In genomic region chr1:64616881-64617714, GRCm38 (mm10) we compare ENCODE assay signal across 7 mouse cellular contexts. TPM values are rescaled to one million over a fixed set of nuclear protein-coding genes. Genes with fewer than 3 reads are reported as not detected.
DNase-seq lines count a peak whose midpoint lies in the region; ATAC-seq lines count a peak whose summit lies in the region.

Gene Mettl21a (minus strand): TSS chr1:64617242.

- no peaks in the 10 kb centered on the region for H3K27me3 ChIP-seq in embryonic facial prominence, embryonic 10.5 days (replicated peaks; ENCODE audit: low read depth, poor library complexity, severe bottlenecking)
- no peaks in the 10 kb centered on the region for H3K27me3 ChIP-seq in limb, embryonic 11.5 days (ENCODE audit: control insufficient read depth, insufficient read depth, low read length)
- no peaks in the 10 kb centered on the region for H3K27me3 ChIP-seq in midbrain, embryonic 14.5 days (ENCODE audit: control insufficient read depth, insufficient read depth, low read length)

- peak within 1 kb of the TSS; percentile 47 for H3K4me2 ChIP-seq in limb, embryonic 11.5 days (ENCODE audit: low read depth, severe bottlenecking)
- H3K4me2 ChIP-seq in midbrain, embryonic 14.5 days (ENCODE audit: low read length): peak within 1 kb of the TSS; percentile 55

- peak; percentile 94 for DNase-seq in adrenal gland, postnatal 10 days
- peak; percentile 93 for DNase-seq in embryonic facial prominence, embryonic 10.5 days (ENCODE audit: low spot score)
- peak; percentile 92 for DNase-seq in kidney, adult 11 months
- peak; percentile 92 for DNase-seq in limb, embryonic 11.5 days (ENCODE audit: low spot score)
- DNase-seq in midbrain, embryonic 14.5 days: peak; percentile 96
- peak; percentile 72 to 73 for DNase-seq in spleen, adult 18-20 months

- H3K4me3 ChIP-seq in embryonic facial prominence, embryonic 10.5 days: peak within 1 kb of the TSS; percentile 87
- H3K4me3 ChIP-seq in limb, embryonic 11.5 days (ENCODE audit: low read depth, low read length): peak within 1 kb of the TSS; percentile 68
- H3K4me3 ChIP-seq in midbrain, embryonic 14.5 days (replicated peaks; ENCODE audit: low read depth, low read length): peak within 1 kb of the TSS; percentile 69

- H3K4me1 ChIP-seq in embryonic facial prominence, embryonic 10.5 days: peaks cover 34% of the 10 kb centered on the region
- peaks cover 6% of the 10 kb centered on the region; the same call in 1 of the 2 replicates for H3K4me1 ChIP-seq in limb, embryonic 11.5 days (ENCODE audit: control insufficient read depth, insufficient read depth, low read length)
- peaks cover 12% of the 10 kb centered on the region for H3K4me1 ChIP-seq in midbrain, embryonic 14.5 days (ENCODE audit: control insufficient read depth, insufficient read depth, low read length)

- peak; percentile 78 for ATAC-seq in granulocyte monocyte progenitor cell, adult 5-6 weeks (replicated peaks; ENCODE audit: poor library complexity, severe bottlenecking)
- ATAC-seq in limb, embryonic 11.5 days (ENCODE audit: insufficient number of reproducible peaks, low FRiP score, low TSS enrichment, low read depth): peak; percentile 89
- peak; percentile 95 for ATAC-seq in midbrain, embryonic 14.5 days (ENCODE audit: low FRiP score, low TSS enrichment)

- H3K9ac ChIP-seq in limb, embryonic 11.5 days (ENCODE audit: low read length): peak within 1 kb of the TSS; percentile 92
- H3K9ac ChIP-seq in midbrain, embryonic 14.5 days (replicated peaks; ENCODE audit: low read length): peak within 1 kb of the TSS; percentile 97

- no peaks in the 10 kb centered on the region for H3K9me3 ChIP-seq in embryonic facial prominence, embryonic 10.5 days
- H3K9me3 ChIP-seq in limb, embryonic 11.5 days (ENCODE audit: control insufficient read depth, low read length): no peaks in the 10 kb centered on the region
- no peaks in the 10 kb centered on the region for H3K9me3 ChIP-seq in midbrain, embryonic 14.5 days (ENCODE audit: control insufficient read depth, low read length)

- peaks cover 21% of the 10 kb centered on the region for H3K36me3 ChIP-seq in embryonic facial prominence, embryonic 10.5 days (replicated peaks)
- H3K36me3 ChIP-seq in limb, embryonic 11.5 days (ENCODE audit: control insufficient read depth, insufficient read depth, low read length): no peaks in the 10 kb centered on the region; the same call in 1 of the 2 replicates
- H3K36me3 ChIP-seq in midbrain, embryonic 14.5 days (ENCODE audit: control insufficient read depth, insufficient read depth, low read length): no peaks in the 10 kb centered on the region

- under 1% methylated on average over 72 of the region's 72 CpGs for WGBS in embryonic facial prominence, embryonic 10.5 days
- WGBS in limb, embryonic 11.5 days: under 1% methylated on average over 72 of the region's 72 CpGs
- WGBS in midbrain, embryonic 14.5 days: 0% methylated on average over 71 of the region's 72 CpGs

- H3K27ac ChIP-seq in embryonic facial prominence, embryonic 10.5 days (replicated peaks): peak within 1 kb of the TSS; percentile 97
- peak within 1 kb of the TSS; percentile 93 for H3K27ac ChIP-seq in limb, embryonic 11.5 days (replicated peaks; ENCODE audit: low read depth, low read length)
- H3K27ac ChIP-seq in midbrain, embryonic 14.5 days (replicated peaks; ENCODE audit: low read depth, low read length): peak within 1 kb of the TSS; percentile 94

RNA-seq across cellular contexts. Expression of gene Mettl21a, which starts in this region (rescaled TPM):
- total RNA-seq in adrenal gland, postnatal 10 days (2021): 10 to 100 TPM; 14.2 to 15.3 TPM
- polyA plus RNA-seq in embryonic facial prominence, embryonic 10.5 days (2016; fragmentation: Nextera tagmentation; extraction: Ambion mirVana): 20.9 and 21.9 TPM in 2 replicates
- total RNA-seq in granulocyte monocyte progenitor cell, adult 5-6 weeks (2014; fragmentation: Nextera tagmentation): 11.6 TPM in 2 replicates
- total RNA-seq in granulocyte monocyte progenitor cell, adult 5-6 weeks (2017): 8.1 and 11.2 TPM in 2 replicates
- polyA plus RNA-seq in limb, embryonic 11.5 days (2014; fragmentation: Nextera tagmentation; extraction: Ambion mirVana): 22.4 and 23.6 TPM in 2 replicates
- 19.8 and 23.1 TPM in 2 replicates for polyA plus RNA-seq in midbrain, embryonic 14.5 days (2014; fragmentation: Nextera tagmentation; extraction: Ambion mirVana)

Comparison
In these comparisons a context has a peak if more than half of its experiments do, and no peak if none do; other contexts are left out.
1. Peak in every context shown above with its lines: DNase-seq, ATAC-seq, H3K4me3 ChIP-seq and H3K27ac ChIP-seq.